Mouse (Mus musculus) kidney, embryonic 16.5 days (tissue): ENCODE results near the gene Shisa7. TPM values are rescaled to one million over a fixed set of nuclear protein-coding genes. Genes with fewer than 3 reads are reported as not detected.
"Not testable (repeated sequence)": the region's sequence is repeated elsewhere in the genome, so short reads cannot be mapped to it uniquely, and the experiment has no call there.

Experiments used
- ATAC-seq: fragments of 200-750 bp; cut with Nextera tagmentation; 2 replicates; pipeline ENCODE4 v1.8.0; 2017; ENCODE audit warnings: moderate TSS enrichment; ENCODE audit not compliant: low FRiP score, low TSS enrichment
- H3K27ac ChIP-seq: fragments of 300-500 bp; sonication (generic); 2 replicates; pipeline ENCODE4 v1.5.1; 2014; ENCODE audit warnings: low read length
- H3K27me3 ChIP-seq: fragments of 300-500 bp; sonication (generic); 2 replicates; pipeline ENCODE4 v1.6.1; 2014; ENCODE audit warnings: low read length, control low read depth, mixed read lengths; ENCODE audit not compliant: insufficient read depth
- H3K36me3 ChIP-seq: fragments of 300-500 bp; sonication (generic); 2 replicates; pipeline ENCODE4 v1.6.1; 2014; ENCODE audit warnings: low read length, control low read depth, mixed read lengths; ENCODE audit not compliant: insufficient read depth
- H3K4me1 ChIP-seq: fragments of 300-500 bp; sonication (generic); 2 replicates; pipeline ENCODE4 v1.6.1; 2014; ENCODE audit warnings: low read length, control low read depth, mixed read lengths; ENCODE audit not compliant: insufficient read depth
- H3K4me2 ChIP-seq: fragments of 300-500 bp; sonication (generic); replicated peaks from 2 replicates; pipeline ENCODE4 v1.6.1; 2014; ENCODE audit warnings: low read depth, low read length
- H3K4me3 ChIP-seq: fragments of 300-500 bp; sonication (generic); 2 replicates; pipeline ENCODE4 v1.5.1; 2014; ENCODE audit warnings: mild to moderate bottlenecking, low read length
- H3K9ac ChIP-seq: fragments of 300-500 bp; sonication (generic); replicated peaks from 2 replicates; pipeline ENCODE4 v1.6.1; 2014; ENCODE audit warnings: low read length
- H3K9me3 ChIP-seq: fragments of 300-500 bp; sonication (generic); 2 replicates; pipeline ENCODE4 v1.6.1; 2016; ENCODE audit warnings: low read length, control low read depth
- WGBS: fragments of 180-500 bp; shearing (Covaris S2); extraction: QIAGEN DNeasy Blood & Tissue Kit; methylation state at CpG from one replicate; pipeline ENCODE4 v1.1.7; 2014; 5-methylcytosine and 5-hydroxymethylcytosine counted together
- polyA plus RNA-seq: library from polyadenylated mRNA; unstranded; fragments of >200 nt; fragmentation: Nextera tagmentation; extraction: Ambion mirVana; gene quantifications from 2 replicates; pipeline ENCODE4 v1.2.1, GENCODE M21; 2015

Shisa7 gene
- polyA plus RNA-seq: 0.84 and 1.1 TPM in 2 replicates

DNA sequence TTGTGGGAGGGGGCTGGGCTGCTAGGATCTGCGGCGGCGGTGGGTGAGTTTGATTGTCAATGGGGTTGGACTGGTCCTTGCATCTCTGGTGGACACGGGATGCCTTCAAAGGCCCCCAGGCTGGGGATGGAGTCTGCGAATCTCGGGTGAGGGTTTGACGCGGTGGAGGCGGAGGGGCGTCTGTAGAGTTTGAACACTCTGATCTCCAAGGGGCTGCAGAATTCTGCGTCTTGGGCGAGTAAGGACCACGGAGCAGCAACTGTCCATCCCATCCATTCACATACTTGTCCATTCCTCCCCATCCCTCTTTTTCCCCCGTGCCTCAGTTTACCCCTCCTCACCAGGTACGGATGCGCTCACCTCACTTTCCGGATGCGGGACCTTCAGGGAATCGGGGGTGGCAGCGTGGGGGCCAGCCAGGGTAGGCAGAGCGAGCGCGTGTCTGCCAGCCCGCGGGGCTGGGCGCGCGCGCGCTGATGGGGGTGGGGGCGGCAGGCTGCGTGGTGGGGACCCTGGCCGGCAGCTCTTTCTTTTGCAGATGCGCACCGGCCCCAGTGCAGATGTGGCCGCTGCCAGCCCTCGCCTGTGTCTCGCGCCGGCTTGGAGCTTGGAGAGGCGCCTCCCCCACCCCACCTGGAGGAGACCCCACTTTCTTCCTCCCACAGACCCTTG, at the start of gene Shisa7:
TSS of gene Shisa7 (minus strand) at position 452 of the 672 bp plus-strand sequence.
- peaks cover 56% of the 10 kb centered on the region for H3K27me3 ChIP-seq
- under 1% methylated on average over 38 of the region's 41 CpGs for WGBS
- H3K4me2 ChIP-seq: peak within 1 kb of the TSS; percentile 85
- H3K4me1 ChIP-seq: peaks cover 21% of the 10 kb centered on the region
- peak; percentile 65 for ATAC-seq
- H3K4me3 ChIP-seq: peak within 1 kb of the TSS; percentile 51
- H3K27ac ChIP-seq: no peak within 1 kb of the TSS
- H3K36me3 ChIP-seq: no peaks in the 10 kb centered on the region
- no peaks in the 10 kb centered on the region for H3K9me3 ChIP-seq
- peak within 1 kb of the TSS; percentile 39 for H3K9ac ChIP-seq

DNA sequence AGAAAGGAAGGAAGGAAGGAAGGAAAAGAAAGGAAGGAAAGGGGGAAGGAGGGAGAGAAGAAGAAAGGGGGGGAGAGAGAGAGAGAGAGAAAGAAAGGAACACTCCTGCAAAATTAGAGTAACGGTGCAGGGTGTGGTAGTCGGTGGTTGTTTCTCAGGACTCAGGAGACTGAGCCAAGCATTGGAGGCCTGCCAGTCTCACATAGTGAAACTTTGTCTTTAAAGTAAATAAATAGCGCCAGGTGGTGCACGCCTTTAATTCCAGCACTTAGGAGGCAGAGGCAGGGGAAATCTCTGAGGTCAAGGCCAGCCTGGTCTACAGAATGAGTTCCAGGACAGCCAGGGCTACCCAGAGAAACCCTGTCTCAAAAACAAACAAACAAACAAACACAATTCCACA, 42.2 kb upstream of the Shisa7 start:
- no peaks in the 10 kb centered on the region for H3K36me3 ChIP-seq
- H3K27me3 ChIP-seq: no peaks in the 10 kb centered on the region
- H3K9me3 ChIP-seq: peaks cover 6% of the 10 kb centered on the region
- H3K4me1 ChIP-seq: no peaks in the 10 kb centered on the region
- 72% methylated on average over 4 of the region's 4 CpGs for WGBS
- H3K4me3 ChIP-seq: no peak overlapping the region
- H3K4me2 ChIP-seq: no peak overlapping the region
- no peak overlapping the region for H3K9ac ChIP-seq
- H3K27ac ChIP-seq: no peak overlapping the region
- no peak for ATAC-seq

DNA sequence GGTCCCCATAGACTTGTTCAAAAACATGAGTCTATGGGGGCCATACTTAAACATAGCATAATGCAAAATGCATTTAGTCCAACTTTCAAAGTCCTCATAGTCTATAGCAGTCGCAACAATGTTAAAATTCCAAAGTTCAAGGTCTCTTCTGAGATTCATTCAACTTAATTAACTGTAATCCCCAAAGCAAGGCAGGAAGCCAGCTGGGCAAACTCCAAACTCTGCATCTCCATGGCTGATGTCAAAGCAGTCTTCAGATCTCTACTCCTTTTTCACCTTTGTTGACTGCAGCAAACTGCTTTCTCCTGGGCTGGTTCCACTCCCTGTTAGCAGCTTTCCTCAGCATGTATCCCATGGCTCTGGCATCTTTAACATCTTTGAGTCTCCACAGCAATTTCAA, 34.5 kb upstream of the Shisa7 start:
- not testable (repeated sequence) for H3K4me2 ChIP-seq, ATAC-seq, H3K36me3 ChIP-seq, H3K9me3 ChIP-seq, H3K4me3 ChIP-seq, H3K27ac ChIP-seq, H3K9ac ChIP-seq, H3K27me3 ChIP-seq
- H3K4me1 ChIP-seq: peaks cover 15% of the 10 kb centered on the region
- WGBS: 78% methylated on average over 1 of the region's 1 CpGs

DNA sequence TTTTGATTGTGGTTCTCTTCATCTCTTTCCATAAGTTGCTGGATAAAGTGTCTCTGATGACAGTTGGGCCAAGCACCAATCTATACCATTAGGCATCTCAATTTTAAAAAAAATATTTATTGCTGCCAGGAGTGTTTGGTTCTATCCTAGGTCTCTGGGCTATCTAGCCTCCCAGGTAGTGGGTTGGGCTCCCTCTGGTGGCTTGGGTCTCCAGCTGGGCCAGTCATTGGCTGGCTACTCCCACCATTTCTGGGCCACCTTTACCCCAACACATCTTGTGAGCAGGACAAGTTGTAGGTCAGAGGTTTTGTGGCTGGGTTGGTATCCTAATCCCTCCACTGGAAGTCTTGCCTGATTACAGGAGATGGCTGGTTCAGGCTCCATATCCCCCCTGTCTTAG, 33.7 kb upstream of the Shisa7 start:
- Histone ChIP-seq H3K4me2 (no peak overlapping the region), H3K4me3 (no peak overlapping the region), H3K36me3 (no peaks in the 10 kb centered on the region), H3K9ac (no peak overlapping the region), H3K9me3 (peaks cover 4% of the 10 kb centered on the region; the same call in 1 of the 2 replicates), H3K27me3 (no peaks in the 10 kb centered on the region), H3K4me1 (peaks cover 15% of the 10 kb centered on the region), H3K27ac (no peak overlapping the region)
- ATAC-seq: no peak

DNA sequence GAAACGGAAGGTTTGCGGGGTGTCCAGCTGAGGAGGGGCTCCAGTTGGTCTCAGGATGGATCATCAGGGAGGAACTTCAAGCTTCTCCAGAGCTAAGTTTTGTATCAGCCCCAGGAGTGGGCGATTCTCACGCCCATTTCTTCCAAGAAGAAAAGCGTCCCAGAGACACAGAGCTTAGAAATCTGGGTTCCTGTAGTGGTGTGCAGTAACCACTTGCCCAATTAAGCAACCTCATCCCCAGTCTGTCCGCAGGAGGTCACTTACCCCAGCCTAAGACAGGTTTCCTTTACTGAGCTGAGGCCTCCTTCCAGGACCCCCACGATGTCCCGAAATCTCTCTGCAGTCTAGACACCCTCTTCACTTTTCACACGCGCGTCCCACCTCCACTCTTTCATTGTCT, 32.7 kb upstream of the Shisa7 start:
- ATAC-seq: no peak; the same call in 1 of the 2 replicates
- Histone ChIP-seq H3K4me2 (peak overlapping the region; percentile 93), H3K27ac (no peak overlapping the region), H3K27me3 (no peaks in the 10 kb centered on the region), H3K4me1 (peaks cover 15% of the 10 kb centered on the region), H3K36me3 (no peaks in the 10 kb centered on the region), H3K4me3 (peak overlapping the region; percentile 66), H3K9me3 (peaks cover 4% of the 10 kb centered on the region; the same call in 1 of the 2 replicates), H3K9ac (peak overlapping the region; percentile 74)
- WGBS: 6% methylated on average over 11 of the region's 11 CpGs

DNA sequence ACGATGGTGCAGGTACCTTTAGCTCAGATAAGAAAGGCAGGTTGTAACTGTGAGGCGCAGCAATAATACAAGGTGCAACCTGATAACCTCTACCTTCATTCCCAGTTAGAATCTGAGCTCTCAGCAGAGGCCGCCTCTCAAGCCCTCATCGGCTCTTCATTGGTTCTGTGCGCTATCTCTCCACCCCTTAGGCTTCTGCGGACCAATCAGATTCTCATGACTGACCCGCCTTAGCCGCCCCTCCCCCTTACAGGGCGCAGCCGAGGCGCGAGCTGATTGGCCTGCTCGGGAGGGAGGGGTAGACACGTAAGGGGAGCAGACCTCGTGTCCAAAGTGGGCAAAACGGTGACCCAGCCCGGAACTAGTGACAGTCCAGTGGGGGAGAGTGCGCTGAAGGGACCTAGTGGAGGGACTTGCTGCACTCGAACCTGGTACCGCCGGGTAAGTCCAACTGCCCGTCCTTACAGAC, 32.3 kb upstream of the Shisa7 start, which contains the start of gene Isoc2a:
TSS of gene Isoc2a (plus strand) at position 401 of the 469 bp plus-strand sequence.
- WGBS: under 1% methylated on average over 21 of the region's 22 CpGs
- H3K27ac ChIP-seq: peak within 1 kb of the TSS; percentile 40; the same call in 1 of the 2 replicates
- H3K4me1 ChIP-seq: peaks cover 15% of the 10 kb centered on the region
- ATAC-seq: peak; percentile 100
- peak within 1 kb of the TSS; percentile 93 for H3K4me2 ChIP-seq
- no peaks in the 10 kb centered on the region for H3K9me3 ChIP-seq
- peak within 1 kb of the TSS; percentile 66 for H3K4me3 ChIP-seq
- no peaks in the 10 kb centered on the region for H3K36me3 ChIP-seq
- no peaks in the 10 kb centered on the region for H3K27me3 ChIP-seq
- peak within 1 kb of the TSS; percentile 74 for H3K9ac ChIP-seq

DNA sequence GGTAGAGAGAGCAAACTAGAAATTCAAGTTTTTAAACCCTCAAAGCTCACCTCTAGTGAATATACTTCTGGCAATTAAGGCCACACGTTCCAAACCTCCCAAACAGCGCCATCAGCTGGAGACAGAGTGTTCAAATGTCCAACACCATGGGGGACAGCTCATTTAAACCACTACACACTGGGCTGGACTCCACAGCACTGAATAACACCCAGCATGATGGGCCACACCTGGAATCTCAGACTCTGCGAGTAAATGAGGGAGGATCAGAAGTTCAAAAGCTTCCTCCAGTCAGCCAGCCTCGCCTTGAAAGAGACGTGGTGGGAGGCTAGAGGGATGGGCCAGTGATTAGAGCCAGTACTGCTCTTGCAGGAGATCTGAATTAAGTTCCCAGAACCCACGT, 25.6 kb upstream of the Shisa7 start, which contains the start of gene Isoc2b:
TSS of gene Isoc2b (minus strand) at position 126 of the 400 bp plus-strand sequence.
- H3K4me1 ChIP-seq: peaks cover 5% of the 10 kb centered on the region
- H3K36me3 ChIP-seq: no peaks in the 10 kb centered on the region
- WGBS: 54% methylated on average over 6 of the region's 6 CpGs
- ATAC-seq: no peak
- H3K9me3 ChIP-seq: no peaks in the 10 kb centered on the region
- no peak within 1 kb of the TSS for H3K27ac ChIP-seq
- H3K4me3 ChIP-seq: no peak within 1 kb of the TSS
- no peak within 1 kb of the TSS for H3K4me2 ChIP-seq
- H3K27me3 ChIP-seq: no peaks in the 10 kb centered on the region
- H3K9ac ChIP-seq: no peak within 1 kb of the TSS

DNA sequence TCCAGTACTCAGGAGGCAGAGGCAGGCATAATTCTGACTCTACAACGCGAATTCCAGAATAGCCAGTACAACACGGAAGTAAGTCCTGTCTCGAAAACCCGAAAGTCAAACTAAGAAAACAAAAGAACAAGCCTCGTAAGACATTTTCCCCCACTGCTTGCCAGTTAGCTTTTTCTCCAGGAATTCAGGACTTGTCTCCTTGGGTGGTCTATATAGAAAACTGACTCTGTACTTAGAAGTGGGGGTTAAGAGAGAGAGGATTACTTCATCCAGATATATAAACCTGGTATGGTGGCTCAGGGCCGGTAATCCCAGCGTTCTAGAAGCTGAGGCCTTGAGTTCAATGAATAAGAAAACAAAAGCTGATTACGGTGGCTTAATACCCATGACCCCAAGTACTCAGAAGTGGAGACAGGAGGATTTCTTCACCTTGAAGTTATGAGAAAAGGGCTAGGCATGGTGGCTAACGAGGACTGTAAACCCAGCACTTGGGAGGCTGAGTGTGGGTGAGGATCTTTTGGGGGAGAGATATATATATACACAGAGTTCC, 22.2 kb upstream of the Shisa7 start:
- no peak for ATAC-seq
- H3K4me1 ChIP-seq: peaks cover 5% of the 10 kb centered on the region
- peak overlapping the region; percentile 65 for H3K9ac ChIP-seq
- peak overlapping the region; percentile 52; the same call in 1 of the 2 replicates for H3K27ac ChIP-seq
- no peaks in the 10 kb centered on the region for H3K9me3 ChIP-seq
- no peaks in the 10 kb centered on the region for H3K36me3 ChIP-seq
- 48% methylated on average over 10 of the region's 10 CpGs for WGBS
- no peaks in the 10 kb centered on the region for H3K27me3 ChIP-seq
- peak overlapping the region; percentile 55 for H3K4me3 ChIP-seq
- H3K4me2 ChIP-seq: peak overlapping the region; percentile 60

DNA sequence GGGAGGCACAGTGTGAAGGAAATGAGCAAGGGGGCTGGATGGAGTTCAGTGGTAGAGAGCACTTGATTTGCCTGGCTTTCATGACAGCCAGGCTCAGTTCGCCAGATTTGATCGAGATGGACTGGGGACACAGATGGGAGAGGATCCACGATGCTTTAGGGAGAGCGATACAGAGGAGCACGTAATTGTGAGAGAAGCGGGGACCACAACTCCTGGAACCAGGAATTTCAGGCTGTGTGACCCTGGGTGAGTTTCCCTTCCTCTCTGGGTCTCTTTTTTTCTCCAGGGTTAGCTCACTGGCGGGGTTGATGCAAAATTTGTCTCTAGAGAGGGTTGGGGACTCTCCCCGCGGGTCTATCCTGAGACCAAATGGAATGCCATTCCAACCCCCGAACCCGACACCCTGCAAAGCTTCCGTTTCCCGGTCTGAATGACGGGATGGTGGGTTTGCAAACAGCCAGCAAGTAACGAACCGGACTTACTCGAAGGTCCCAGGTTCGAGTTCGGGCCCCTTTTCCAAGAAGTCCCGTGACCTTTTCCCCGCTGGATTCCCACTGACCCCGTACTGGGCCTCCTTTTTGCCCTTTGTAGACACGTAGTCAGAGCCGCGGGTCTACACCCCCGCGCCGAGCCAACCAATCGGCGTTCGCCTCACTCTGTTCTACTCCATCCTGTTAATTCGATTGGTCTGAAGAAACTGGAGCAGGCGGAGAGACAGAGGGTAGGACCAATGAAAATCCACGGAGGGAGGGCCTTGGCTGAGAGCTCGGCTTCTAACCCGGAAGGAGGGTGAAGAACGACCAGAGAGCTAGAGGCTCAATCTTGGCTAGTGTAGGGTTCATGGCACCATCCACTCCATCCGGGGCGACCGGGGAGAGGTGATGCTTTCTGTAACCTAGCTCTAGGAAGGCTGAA, 21.3 kb upstream of the Shisa7 start:
- peak overlapping the region; percentile 60 for H3K4me2 ChIP-seq
- peaks cover 5% of the 10 kb centered on the region for H3K4me1 ChIP-seq
- peak overlapping the region; percentile 55 for H3K4me3 ChIP-seq
- peak overlapping the region; percentile 52; the same call in 1 of the 2 replicates for H3K27ac ChIP-seq
- 3% methylated on average over 40 of the region's 40 CpGs for WGBS
- peak; percentile 100 for ATAC-seq
- peak overlapping the region; percentile 73 for H3K9ac ChIP-seq
- no peaks in the 10 kb centered on the region for H3K9me3 ChIP-seq
- no peaks in the 10 kb centered on the region for H3K36me3 ChIP-seq
- no peaks in the 10 kb centered on the region for H3K27me3 ChIP-seq
